Mouse (Mus musculus) brain, embryonic 14.5 days (tissue): ENCODE measurements around the gene Cpm.

Source experiments
- CTCF ChIP-seq: fragments of 200-500 bp; IDR thresholded peaks from 2 replicates; pipeline ENCODE4 v1.5.1; 2012; ENCODE audit warnings: inconsistent platforms, mild to moderate bottlenecking, moderate library complexity, borderline replicate concordance; ENCODE audit not compliant: insufficient read depth, insufficient read length; ENCODE audit errors: extremely low read depth
- POLR2A ChIP-seq: fragments of 200-500 bp; IDR thresholded peaks from 2 replicates; pipeline ENCODE4 v1.6.1; 2012; ENCODE audit warnings: mild to moderate bottlenecking, inconsistent platforms, borderline replicate concordance; ENCODE audit not compliant: poor library complexity, insufficient read depth, insufficient read length, severe bottlenecking; ENCODE audit errors: extremely low read depth

DNA sequence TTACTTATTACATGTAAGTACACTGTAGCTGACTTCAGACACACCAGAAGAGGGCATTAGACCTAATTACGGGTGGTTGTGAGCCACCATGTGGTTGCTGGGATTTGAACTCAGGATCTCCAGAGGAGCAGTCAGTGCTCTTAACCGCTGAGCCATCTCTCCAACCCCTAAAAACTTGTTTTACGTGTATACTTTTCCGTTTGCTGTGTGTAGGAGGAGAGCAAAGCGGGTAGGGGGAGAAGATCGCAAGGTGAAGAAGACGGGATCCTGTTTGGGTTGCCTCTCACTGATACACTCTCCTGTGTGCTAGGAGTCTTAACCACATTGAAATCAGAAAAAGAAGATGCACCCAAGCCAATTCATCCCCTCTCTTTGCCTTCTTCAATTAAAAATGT lies 24.5 kb downstream of the Cpm start:
- TF ChIP-seq CTCF (no peak), POLR2A (no peak)
